Mouse (Mus musculus) hindbrain, embryonic 14.5 days (tissue): Measurements from ENCODE around the gene Slc6a13. TPM values are rescaled to one million over a fixed set of nuclear protein-coding genes. Genes with fewer than 3 reads are reported as not detected.

Experiments
- ATAC-seq: fragments of 200-750 bp; cut with Nextera tagmentation; 2 replicates; pipeline ENCODE4 v1.8.0; 2017; ENCODE audit warnings: moderate number of reproducible peaks, mild to moderate bottlenecking, moderate TSS enrichment, moderate library complexity; ENCODE audit not compliant: low FRiP score
- DNase-seq: peaks from one replicate; pipeline ENCODE4 v3.0.0-alpha.2; 2015; ENCODE audit warnings: low spot score
- H3K27ac ChIP-seq: fragments of 300-500 bp; sonication (generic); 2 replicates; pipeline ENCODE4 v1.5.1; 2014; ENCODE audit warnings: mild to moderate bottlenecking, moderate library complexity
- H3K27me3 ChIP-seq: fragments of 300-500 bp; sonication (generic); 2 replicates; pipeline ENCODE4 v1.6.1; 2014; ENCODE audit warnings: mild to moderate bottlenecking, low read length, mixed read lengths; ENCODE audit not compliant: control insufficient read depth, insufficient read depth
- H3K36me3 ChIP-seq: fragments of 300-500 bp; sonication (generic); replicated peaks from 2 replicates; pipeline ENCODE4 v1.6.1; 2014; ENCODE audit not compliant: control insufficient read depth, insufficient read depth
- H3K4me1 ChIP-seq: fragments of 300-500 bp; sonication (generic); replicated peaks from 2 replicates; pipeline ENCODE4 v1.6.1; 2014; ENCODE audit warnings: antibody characterized with exemption, low read length, mixed read lengths; ENCODE audit not compliant: control insufficient read depth, insufficient read depth
- H3K4me2 ChIP-seq: fragments of 300-500 bp; sonication (generic); replicated peaks from 2 replicates; pipeline ENCODE4 v1.6.1; 2014; ENCODE audit warnings: mild to moderate bottlenecking, moderate library complexity
- H3K4me3 ChIP-seq: fragments of 300-500 bp; sonication (generic); replicated peaks from 2 replicates; pipeline ENCODE4 v1.5.1; 2014; ENCODE audit warnings: mild to moderate bottlenecking, low read length
- H3K9ac ChIP-seq: fragments of 300-500 bp; sonication (generic); 2 replicates; pipeline ENCODE4 v1.6.1; 2014
- H3K9me3 ChIP-seq: fragments of 300-500 bp; sonication (generic); 2 replicates; pipeline ENCODE4 v1.6.1; 2016; ENCODE audit warnings: low read length; ENCODE audit not compliant: control insufficient read depth
- WGBS: fragments of 180-500 bp; shearing (Covaris S2); extraction: QIAGEN DNeasy Blood & Tissue Kit; methylation state at CpG from one replicate; pipeline ENCODE4 v1.1.7; 2014; 5-methylcytosine and 5-hydroxymethylcytosine counted together
- polyA plus RNA-seq: library from polyadenylated mRNA; unstranded; fragments of >200 nt; fragmentation: Nextera tagmentation; extraction: Ambion mirVana; gene quantifications from 2 replicates; pipeline ENCODE4 v1.2.1, GENCODE M21; 2014

Gene Slc6a13
- polyA plus RNA-seq, 1 experiment from 2014 or later: 49.6 TPM

- H3K27ac ChIP-seq: peak overlapping the region; percentile 78
- H3K27me3 ChIP-seq: no peaks in the 10 kb centered on the region
- H3K4me1 ChIP-seq: no peaks in the 10 kb centered on the region
- H3K9ac ChIP-seq: peak overlapping the region; percentile 22; the same call in 1 of the 2 replicates
- peak; percentile 95 for ATAC-seq
- H3K4me2 ChIP-seq: peak overlapping the region; percentile 55
- DNase-seq: peak; percentile 94
- H3K4me3 ChIP-seq: peak overlapping the region; percentile 29
- H3K9me3 ChIP-seq: no peaks in the 10 kb centered on the region
- H3K36me3 ChIP-seq: no peaks in the 10 kb centered on the region
- WGBS: 18% methylated on average over 17 of the region's 17 CpGs
Observed at GRCm38 (mm10) chr6:121272075-121272800, 27.8 kb upstream of the Slc6a13 start.

DNA sequence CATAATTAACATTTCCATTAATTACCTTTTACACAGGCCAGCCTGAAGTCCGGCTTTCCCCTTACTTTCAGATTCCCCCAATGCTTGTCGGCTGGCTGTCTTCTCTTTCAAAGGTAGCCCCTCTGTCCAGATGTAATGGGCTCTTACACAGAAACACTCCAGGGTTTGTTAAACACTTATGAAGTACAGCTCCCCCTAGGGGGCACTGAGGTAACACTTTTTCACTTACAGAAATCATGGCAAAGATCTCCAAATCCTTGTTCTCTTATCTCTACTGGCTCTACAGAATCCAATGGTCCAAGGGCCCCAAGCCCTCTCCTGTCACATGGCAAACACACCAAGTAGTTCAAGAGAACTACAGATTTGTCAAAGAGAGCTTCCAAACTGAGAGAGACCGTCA is 25.7 kb upstream of the Slc6a13 start:
- DNase-seq: peak; percentile 41
- no peak overlapping the region for H3K4me3 ChIP-seq
- H3K36me3 ChIP-seq: no peaks in the 10 kb centered on the region
- H3K9ac ChIP-seq: no peak overlapping the region
- ATAC-seq: no peak
- H3K4me2 ChIP-seq: no peak overlapping the region
- 87% methylated on average over 3 of the region's 3 CpGs for WGBS
- H3K4me1 ChIP-seq: no peaks in the 10 kb centered on the region
- no peaks in the 10 kb centered on the region for H3K9me3 ChIP-seq
- no peak overlapping the region for H3K27ac ChIP-seq
- no peaks in the 10 kb centered on the region for H3K27me3 ChIP-seq

DNA sequence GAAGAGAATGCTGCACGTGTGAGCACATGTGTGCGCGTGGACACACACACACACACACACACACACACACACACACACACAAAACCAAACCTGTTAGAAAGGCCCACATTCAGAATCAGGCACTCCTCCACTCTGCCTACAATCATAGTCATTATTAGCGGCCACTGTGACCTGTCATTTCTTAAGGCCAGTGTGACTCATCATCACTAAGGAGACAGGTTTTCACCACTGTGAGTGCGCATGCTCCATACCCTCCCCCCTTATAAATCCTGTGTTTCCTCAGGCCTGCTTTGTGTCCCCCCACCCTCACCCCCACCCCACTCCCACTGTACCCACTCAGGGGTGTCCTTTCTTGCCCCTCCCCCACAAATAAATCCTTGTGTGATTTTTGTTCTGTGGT is 15.9 kb upstream of the Slc6a13 start:
- Histone ChIP-seq H3K4me2 (no peak overlapping the region), H3K27ac (no peak overlapping the region), H3K4me3 (no peak overlapping the region), H3K36me3 (no peaks in the 10 kb centered on the region), H3K9ac (no peak overlapping the region), H3K4me1 (no peaks in the 10 kb centered on the region), H3K27me3 (no peaks in the 10 kb centered on the region), H3K9me3 (no peaks in the 10 kb centered on the region)
- no peak for DNase-seq
- no peak for ATAC-seq
- 90% methylated on average over 5 of the region's 5 CpGs for WGBS

DNA sequence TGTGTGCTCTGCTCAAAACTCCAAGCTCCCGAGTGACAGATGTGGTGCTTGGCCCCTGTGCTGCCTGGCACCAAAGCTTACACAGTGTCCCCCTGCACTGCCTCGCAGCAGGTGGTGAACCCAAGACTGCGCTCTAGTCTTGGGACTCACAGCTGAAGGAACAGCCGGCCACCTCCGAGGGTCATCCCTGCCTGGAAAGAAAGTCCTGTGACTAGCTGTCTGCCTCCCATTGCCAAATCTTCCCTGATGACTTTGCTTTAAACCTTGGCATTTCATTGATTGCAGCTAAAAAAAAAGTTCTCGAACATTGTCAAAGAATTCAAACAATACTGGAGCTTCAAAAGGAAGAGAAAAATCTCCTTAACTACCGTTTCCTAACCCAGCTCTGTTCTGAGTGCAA is 710 bp upstream of the Slc6a13 start:
- H3K9ac ChIP-seq: no peak overlapping the region
- WGBS: 47% methylated on average over 7 of the region's 7 CpGs
- H3K27ac ChIP-seq: no peak overlapping the region
- H3K4me1 ChIP-seq: no peaks in the 10 kb centered on the region
- no peak overlapping the region for H3K4me3 ChIP-seq
- ATAC-seq (no peak), DNase-seq (no peak)
- no peaks in the 10 kb centered on the region for H3K9me3 ChIP-seq
- no peaks in the 10 kb centered on the region for H3K27me3 ChIP-seq
- H3K4me2 ChIP-seq: no peak overlapping the region
- no peaks in the 10 kb centered on the region for H3K36me3 ChIP-seq

DNA sequence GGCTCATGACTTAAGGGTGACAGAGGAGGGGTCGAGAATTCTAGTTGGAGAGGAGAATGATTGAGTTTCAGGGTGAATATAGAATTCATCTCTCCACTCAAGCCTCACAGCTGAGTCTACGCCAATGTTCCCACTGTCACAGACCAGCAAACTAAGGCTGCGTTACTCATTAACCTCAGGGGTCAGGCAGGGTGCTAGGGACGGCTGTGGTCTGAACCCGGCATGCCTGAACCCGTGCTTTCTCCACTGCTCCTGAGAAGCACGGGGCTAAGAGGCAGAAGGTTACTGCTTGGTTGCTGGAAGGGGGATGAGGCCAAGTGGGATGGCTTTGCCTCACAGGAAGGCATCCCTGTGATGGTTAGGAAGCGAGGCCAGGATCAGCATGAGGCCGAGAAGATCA is 477 bp downstream of the Slc6a13 start:
- no peaks in the 10 kb centered on the region for H3K36me3 ChIP-seq
- H3K9me3 ChIP-seq: no peaks in the 10 kb centered on the region
- DNase-seq: no peak
- no peaks in the 10 kb centered on the region for H3K27me3 ChIP-seq
- no peaks in the 10 kb centered on the region for H3K4me1 ChIP-seq
- H3K27ac ChIP-seq: no peak overlapping the region
- no peak overlapping the region for H3K4me3 ChIP-seq
- H3K9ac ChIP-seq: no peak overlapping the region
- H3K4me2 ChIP-seq: no peak overlapping the region
- WGBS: 52% methylated on average over 9 of the region's 9 CpGs
- ATAC-seq: no peak

DNA sequence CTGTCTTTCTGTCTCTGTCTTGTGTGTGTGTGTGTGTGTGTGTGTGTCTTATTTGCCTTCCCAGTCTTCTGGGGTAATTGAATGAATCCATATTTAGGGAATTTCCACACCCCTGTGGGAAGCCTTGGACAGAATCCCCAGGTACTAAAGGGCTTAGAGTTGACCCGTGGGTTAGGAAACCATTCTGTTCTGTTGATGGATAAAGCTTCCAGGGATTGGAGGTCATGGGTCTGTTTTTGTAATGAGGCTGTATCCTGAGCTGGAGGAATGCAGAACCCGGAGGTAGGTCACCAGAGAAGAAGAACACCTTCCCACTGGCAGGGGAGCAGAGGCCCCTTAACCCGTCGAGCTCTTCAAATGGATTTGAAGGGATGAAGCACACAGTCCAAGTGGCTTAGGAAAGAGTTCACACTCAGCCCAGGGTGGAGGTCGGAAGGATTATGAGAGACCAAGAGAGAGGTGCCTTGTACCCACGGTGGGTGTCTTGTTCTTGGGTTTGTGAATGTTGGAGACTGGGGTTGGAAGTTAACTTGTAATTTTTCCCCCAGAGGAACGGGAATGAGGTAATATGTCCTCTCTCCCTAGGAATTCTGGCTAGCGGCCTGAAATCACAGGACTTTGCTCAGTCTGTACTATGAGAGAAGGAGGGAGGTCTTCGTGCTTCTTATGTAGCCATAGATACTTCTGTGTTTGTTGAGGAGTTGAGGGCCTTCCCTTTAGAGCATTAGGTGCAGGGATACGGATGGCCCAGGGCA is 3.6 kb downstream of the Slc6a13 start:
- no peak overlapping the region for H3K4me2 ChIP-seq
- WGBS: 72% methylated on average over 10 of the region's 10 CpGs
- no peak for ATAC-seq

DNA sequence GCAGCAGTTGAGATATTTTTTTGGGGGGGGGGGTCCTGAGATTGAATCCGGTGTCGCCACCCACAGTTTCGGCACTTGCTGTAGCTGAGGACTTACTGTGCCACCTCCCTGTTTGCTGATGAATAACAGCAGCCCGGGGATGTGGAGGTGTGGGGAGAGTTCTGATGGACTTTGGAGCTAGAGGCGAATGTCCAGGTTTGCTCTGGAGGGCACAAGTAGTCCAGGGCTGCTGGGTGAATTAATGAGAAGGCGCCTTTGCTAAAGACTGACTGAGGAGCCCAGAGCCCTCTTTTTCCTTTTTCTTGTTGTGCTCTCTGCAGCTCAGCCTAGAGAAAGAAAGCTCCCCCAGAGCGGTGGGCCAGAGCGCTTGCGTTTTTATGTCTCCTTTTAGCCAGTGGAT is 4.6 kb downstream of the Slc6a13 start:
- Histone ChIP-seq H3K9ac (no peak overlapping the region), H3K9me3 (no peaks in the 10 kb centered on the region), H3K27ac (no peak overlapping the region), H3K36me3 (no peaks in the 10 kb centered on the region), H3K4me3 (no peak overlapping the region), H3K27me3 (no peaks in the 10 kb centered on the region), H3K4me2 (no peak overlapping the region), H3K4me1 (no peaks in the 10 kb centered on the region)
- DNase-seq (no peak), ATAC-seq (no peak)
- WGBS: 83% methylated on average over 9 of the region's 9 CpGs

More for the DNA sequence above, 3.6 kb downstream of the Slc6a13 start:
- Histone ChIP-seq H3K4me3 (no peak overlapping the region), H3K27me3 (no peaks in the 10 kb centered on the region), H3K27ac (no peak overlapping the region), H3K9ac (no peak overlapping the region), H3K4me1 (no peaks in the 10 kb centered on the region), H3K9me3 (no peaks in the 10 kb centered on the region), H3K36me3 (no peaks in the 10 kb centered on the region)
- no peak for DNase-seq

- no peaks in the 10 kb centered on the region for H3K9me3 ChIP-seq
- no peak for DNase-seq
Observed at GRCm38 (mm10) chr6:121305571-121305970, 5.5 kb downstream of the Slc6a13 start.

GRCm38 (mm10) chr6:121310984-121311383 is 11.0 kb downstream of the Slc6a13 start:
- no peaks in the 10 kb centered on the region for H3K9me3 ChIP-seq
- H3K4me2 ChIP-seq: no peak overlapping the region
- H3K36me3 ChIP-seq: no peaks in the 10 kb centered on the region
- no peak for ATAC-seq
- H3K4me3 ChIP-seq: no peak overlapping the region
- no peak overlapping the region for H3K27ac ChIP-seq
- WGBS: 88% methylated on average over 6 of the region's 6 CpGs
- H3K9ac ChIP-seq: no peak overlapping the region
- H3K27me3 ChIP-seq: no peaks in the 10 kb centered on the region
- DNase-seq: no peak
- H3K4me1 ChIP-seq: no peaks in the 10 kb centered on the region

More at GRCm38 (mm10) chr6:121305571-121305970, 5.5 kb downstream of the Slc6a13 start:
- Histone ChIP-seq H3K9ac (no peak overlapping the region), H3K36me3 (no peaks in the 10 kb centered on the region), H3K4me1 (no peaks in the 10 kb centered on the region), H3K4me3 (no peak overlapping the region), H3K4me2 (no peak overlapping the region), H3K27me3 (no peaks in the 10 kb centered on the region), H3K27ac (no peak overlapping the region)
- WGBS: 90% methylated on average over 3 of the region's 3 CpGs
- no peak for ATAC-seq
